Mouse (Mus musculus): Measurements from ENCODE around the gene Fam69a.
A peak's percentile ranks its signal among the peaks of the same experiment; 100 is the strongest.
"Not testable (repeated sequence)": the region's sequence is repeated elsewhere in the genome, so short reads cannot be mapped to it uniquely, and the experiment has no call there.

Fam69a gene

DNA sequence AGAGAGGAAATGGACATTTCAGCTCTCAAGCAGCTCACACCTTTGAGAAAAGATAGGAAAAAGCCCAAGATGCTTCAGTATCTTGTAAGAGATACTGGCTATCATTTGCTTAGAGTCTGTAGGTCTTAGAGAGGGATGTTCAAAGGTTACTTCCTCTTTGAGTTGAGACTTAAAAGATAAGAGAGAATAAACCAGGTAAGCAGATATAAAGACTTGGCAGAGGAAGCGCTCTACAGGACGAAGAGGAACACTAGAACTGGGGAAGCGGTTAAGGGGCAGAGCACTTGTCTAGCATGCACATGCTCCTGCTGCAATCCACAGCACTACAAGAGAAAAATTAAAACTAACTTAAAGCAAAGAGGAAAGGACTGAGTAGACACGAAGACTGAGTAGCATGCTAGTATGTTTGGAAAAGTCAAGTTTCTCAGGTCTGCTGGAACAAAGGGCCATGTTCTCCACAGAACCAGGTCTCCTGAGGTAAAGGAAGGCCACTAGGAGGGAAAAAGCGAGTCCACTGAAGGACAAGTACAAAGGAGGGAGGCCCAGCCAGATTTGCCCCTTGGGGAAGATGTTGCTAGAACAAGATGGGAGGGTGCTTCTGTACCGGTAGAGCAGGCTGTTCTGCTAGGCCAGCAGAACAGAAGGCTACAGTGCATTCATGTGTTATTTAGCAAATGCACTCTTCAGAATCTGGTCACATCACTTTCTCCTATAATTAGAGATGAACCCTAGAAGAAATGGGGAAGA, 8.4 kb downstream of the Fam69a start:
- DNase-seq: no peak

DNA sequence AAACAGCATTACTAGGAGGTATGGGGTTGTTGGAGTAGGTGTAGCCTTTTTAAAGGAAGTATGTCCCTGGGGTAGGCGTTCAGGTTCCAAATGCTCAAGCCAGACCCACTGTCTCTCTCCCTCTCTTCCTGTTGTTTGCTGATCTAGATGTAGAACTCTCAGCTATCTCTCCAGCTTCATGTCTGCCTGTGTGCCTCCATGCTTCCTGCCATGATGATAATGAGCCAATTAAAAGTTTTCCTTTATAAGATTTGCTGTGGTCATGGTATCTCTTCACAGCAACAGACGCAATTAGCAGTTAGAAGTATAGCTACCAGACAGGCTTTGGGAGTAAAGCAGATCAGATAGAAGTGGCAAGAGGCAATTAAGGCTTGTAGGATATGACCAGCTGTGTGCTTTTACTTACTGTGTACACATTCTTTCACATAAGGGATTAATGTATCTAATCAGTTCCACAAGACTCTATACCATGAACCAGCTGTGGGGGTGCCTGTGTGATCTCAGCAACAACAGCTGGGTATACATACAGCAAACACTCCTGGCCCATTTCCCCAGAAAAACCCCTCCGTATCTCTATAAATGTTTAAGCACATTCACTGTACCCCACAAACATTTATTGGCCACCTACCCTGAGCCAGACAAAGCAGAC, 9.1 kb downstream of the Fam69a start:
- DNase-seq: no peak

DNA sequence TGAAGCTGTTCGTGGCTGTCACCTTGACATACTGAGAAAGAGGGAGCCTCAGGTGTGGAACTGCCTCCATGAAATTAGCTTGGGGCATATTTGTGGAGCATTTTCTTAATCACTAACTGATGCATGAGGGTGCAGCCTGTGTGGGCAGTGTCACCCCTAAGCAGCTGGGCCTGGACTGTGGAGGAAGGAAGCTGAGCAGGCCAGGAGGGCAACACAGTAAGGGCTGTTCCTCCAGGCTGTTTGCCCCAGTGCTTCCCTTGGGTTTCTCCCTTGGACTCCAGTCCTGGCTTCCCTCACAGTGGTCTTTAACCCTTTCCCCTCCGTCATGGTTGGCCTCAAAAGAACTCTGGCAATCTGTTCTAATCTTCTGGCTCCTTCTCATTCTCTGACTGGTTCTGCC, 13.6 kb downstream of the Fam69a start:
- no peak for DNase-seq

DNA sequence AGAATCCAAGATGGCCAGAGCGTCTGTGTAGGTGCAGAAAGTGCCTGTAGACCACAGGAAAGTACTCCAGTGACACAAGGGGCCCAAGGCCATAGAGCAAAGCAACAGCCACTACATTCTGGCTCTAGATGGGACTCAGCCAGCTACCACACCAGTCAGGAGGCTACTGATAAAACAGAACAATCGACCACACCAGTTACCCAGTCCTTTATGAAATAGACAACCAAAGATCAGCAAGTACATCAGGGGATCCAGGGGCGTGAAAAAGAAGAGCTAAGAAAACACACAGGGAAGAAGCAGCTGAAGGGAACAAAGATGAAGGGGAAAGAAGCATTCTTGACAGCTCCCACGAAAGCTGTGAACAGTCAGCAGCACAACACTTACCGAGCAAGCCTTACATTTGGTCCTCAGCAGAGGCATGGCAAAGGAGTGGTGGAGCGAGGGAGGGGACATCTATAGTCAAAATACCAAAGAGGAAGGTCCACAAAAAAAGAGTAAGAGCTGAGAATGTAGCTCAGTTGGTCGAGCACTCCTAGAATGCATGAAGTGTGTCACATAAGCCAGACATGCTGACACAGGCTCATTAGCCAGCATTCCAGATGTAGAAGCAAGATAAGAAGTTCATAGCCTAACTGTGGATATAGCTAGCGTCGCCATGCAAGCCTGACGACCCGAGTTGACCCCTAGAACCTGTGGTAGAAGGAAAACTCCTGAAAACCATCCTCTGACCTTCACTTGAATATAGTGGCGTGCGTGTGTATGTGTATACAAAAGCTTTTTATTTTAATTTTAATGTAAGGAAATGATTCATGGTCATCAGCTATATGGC, 14.2 kb downstream of the Fam69a start:
- DNase-seq: no peak

DNA sequence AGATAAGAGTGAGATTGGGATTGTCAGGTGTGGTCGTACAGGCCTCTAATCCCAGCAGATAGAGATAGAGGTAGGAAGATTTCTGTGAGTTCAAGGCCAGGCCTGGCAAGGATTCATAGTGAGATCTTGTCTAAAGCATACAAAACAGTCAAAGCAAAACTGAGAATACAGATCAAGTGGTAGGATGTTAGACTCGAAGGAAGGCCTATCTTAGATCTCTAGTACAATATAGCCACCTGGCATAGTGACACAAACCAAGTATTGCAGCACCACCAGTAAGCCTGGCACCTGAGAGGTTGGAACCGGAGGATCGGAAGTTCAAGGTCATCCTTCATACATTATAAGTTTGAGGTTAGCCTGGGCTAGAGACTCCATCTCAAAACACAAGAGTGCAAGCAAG, 15.8 kb downstream of the Fam69a start:
- DNase-seq: no peak

DNA sequence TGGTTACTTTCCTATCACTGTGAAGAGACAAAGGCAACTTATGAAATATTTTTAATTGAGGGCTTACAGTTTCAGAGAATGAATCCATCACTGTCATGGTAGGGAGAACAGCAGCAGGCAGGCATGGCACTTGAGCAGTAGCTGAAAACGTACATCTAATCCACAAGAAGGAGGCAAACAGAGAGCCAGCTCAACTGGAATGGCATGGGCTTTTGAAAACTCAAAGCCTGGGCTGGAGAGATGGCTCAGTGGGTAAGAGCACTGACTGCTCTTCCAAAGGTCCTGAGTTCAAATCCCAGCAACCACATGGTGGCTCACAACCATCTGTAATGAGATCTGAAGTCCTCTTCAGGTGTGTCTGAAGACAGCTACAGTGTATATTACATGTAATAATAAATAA, 17.1 kb downstream of the Fam69a start:
- not testable (repeated sequence) for DNase-seq

DNA sequence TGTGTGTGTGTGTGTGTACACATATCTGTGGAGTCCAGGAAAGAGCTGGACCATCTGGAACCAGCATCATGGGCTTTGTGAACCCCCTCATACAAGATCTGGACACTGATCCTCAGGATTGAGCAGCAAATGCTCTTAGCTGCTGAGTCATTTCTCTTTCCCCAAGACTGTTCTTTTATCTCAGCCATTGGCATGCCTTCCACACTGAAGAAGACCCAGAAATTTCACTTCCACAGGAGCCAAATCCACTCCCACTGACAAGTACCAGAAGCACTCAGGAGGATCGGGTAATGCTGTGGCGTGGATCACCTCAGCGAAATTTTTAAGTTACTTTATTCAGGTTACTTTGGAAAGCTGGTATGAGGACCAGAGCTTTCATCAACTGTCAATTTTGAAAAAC, 18.8 kb downstream of the Fam69a start:
- DNase-seq: no peak

DNA sequence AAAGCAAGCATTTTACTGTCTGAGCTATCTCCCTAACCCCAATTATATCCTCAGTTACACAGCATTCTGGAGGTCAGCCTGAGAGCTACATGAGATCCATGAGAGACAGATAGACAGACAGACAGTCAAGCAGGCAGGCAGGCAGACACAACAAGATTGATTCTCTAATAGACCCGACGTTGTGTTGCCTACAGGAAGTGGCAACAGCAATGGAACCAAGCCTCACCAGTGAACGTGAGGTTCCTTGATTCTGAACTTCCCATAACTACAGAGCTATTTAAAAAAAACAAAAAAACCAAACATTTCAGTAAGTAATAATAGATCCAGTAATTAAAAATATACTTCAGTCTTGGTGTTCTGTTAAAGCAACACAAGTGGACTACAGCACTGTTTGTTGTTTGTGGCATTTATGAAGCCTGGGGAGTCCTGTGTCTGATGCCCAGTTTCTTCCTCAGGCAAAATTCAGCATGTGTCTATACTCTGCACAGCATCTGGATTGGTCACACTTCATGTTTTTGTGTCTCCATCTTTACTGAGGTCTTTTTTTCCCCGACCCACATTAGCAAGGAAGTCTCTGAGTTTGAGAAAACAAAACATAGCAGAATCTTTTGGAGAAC, 19.9 kb downstream of the Fam69a start:
- no peak for DNase-seq

DNA sequence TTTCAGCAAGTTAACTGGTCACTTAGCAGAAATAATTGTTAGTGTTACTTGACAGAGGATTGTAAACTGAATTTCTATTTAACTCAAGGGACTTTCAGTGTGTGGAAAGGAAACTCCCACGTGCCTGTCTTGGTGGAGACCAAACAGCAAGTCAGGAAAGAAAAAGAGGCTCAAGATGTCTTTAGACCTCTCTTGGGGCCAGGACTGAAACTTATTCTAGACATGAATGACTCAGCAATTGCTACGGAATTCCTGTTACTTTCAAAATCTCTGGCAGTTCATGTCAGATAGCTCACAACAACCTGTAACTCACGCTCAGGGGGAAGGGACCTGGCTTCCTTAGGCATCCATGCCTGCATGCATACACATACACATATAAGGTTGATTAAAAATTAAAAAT, 20.7 kb downstream of the Fam69a start:
- DNase-seq: no peak

DNA sequence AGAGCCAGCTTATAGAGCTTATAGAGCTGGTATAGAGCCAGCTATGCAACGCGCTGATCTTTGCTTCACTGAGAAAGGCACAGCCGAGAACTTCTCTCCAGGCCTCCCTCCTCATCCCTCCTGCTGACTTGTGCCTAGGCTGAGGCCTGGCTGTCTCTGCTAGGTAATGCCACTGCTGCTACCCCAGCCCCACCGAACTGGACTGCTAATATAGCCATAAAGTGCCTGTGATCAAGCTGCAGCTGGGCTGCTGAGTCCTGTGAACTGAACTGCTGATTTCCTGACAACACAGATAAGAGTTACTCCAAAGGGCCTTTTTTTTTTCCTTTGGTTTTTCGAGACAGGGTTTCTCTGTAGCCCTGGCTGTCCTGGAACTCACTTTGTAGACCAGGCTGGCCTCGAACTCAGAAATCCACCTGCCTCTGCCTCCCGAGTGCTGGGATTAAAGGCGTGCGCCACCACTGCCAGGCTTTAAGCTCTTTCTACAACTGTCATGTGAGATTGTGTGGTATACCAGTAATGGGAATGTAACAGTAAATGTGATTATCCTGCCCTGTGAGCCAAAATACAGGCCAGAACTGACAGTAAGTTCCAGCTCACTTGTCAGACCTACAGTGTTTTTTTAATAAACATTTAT, 21.4 kb downstream of the Fam69a start:
- no peak for DNase-seq

DNA sequence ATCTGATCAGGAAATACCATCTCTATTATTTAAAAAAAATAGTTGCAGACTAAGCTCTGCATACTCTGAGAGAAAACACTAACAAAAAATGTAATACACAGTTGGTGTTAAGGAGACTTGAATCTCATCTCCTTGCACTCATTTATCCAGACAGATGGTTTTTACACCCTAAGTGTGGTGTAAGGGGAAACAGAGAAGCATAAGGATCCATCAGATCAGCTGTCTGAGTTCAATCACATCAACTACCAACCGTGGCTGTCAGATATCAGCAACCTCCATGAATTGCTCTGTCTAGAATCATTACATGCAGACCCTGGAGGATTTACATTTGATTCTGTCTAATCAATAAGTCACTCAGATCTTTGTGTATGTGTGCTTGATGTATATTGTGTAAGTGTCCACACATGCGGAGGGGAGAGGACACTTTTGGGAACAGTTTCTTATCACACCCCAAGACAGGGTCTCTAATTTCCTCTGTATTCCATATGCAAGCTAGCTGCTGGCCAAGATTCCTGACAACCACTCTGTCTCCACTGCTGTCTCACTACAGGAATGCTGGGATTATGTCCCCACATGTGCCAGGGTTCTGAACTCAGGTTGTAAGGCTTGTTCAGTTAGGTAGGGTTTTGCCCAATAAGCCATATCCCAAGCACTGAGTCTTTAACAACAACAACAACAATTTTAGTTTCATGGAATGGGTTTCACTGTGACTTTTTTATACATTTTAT, 22.7 kb downstream of the Fam69a start:
- no peak for DNase-seq

DNA sequence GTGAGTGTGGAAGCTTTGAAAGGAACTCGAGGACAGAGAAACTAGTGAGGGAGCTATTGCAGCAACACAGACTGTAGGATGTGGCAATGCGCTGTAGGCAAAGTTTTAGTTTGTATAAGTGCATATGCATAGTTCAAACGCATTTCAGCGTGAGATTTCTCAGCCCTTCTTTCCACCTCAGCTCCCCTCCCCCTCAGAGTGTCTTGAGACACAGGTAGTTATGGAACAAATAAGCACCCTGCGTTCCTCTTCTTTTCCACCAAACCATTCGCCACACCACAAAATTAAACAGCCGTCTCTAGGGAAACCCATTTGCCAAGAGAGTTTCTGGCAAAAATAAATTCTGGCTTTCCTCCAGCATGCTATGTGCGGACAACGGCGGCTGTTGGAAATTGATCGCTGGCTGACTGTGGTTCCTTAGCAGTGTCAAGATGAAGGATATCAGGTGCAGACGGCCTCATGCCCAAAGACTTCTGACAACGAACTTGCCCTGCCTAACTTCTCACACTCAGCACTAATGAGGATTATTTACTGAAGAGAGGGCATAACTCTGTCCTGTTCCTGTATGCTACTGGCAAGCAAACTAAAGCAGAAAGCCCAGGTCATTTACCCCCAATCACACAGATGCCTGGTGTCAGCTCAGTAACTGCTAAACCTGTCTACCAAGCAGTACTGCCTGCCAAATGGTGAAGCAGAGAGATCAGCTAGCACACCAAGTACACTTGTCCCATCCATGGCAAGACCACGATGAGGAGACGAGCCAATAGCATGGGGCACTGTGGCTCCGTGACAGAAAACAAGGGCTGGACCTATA, 25.2 kb downstream of the Fam69a start:
- peak in 1 of 2 experiments; percentile 49 for DNase-seq

DNA sequence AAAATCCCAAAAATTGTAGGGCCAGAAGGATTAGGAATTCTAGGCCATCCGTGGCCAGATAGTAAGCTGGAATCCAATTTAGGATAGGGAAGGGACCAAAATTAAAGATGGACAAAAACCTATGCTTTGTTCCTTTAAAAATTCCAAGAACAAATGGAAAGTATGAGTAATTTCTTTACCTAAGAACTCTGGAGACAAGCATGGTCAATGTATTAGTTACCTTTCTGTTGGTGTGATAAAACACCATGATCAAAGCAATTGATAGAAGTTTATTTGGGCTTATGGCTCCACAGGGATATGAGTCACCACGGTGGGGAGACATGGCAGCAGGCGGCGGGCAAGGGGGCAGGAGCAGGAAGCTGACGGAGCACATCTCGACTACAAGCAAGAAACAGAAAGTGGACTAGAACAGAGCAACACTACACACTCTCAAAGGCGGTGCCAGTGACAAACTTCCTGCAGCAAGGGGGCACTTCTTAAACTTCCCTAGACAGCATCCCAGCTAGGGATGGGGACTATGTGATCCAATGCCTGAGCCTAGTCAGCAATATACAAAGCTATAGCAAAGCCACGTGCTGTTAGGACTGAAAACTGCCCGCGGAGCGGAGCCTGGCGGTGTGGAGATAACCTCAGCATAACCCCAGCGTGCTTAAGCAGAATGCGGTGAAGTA, 26.2 kb downstream of the Fam69a start:
- DNase-seq: peak; percentile 63 to 68

DNA sequence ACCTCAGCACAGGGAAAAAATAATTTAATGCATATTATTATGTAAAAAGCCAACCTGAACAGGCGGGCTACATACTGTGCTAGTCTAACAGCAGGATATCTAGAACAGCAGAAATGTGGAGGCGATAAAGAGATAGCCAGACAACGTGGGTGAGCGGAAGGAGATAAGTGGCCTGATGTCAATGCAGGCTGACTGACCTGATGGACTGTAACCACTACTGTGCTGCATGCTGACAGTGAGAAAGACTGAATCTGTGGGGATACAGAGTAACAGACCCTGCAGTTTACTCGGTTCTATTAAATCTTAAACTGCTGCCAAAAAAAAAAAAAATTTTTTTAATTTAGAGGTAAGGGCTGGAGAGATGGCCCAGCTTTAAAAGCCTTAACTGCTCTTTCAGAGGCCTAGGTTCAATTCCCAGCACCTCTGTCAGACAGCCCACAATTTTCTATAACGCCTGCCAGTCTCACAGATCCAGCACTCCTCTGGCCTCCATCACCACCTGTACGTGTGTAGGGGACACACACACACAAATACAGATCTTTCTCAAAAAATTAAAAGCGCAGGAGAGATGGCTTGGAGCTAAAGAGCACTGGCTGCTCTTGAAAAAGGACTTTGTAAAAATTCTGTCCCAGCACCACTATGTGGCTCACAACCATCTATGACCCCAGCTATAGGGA, 27.1 kb downstream of the Fam69a start:
- DNase-seq: no peak

DNA sequence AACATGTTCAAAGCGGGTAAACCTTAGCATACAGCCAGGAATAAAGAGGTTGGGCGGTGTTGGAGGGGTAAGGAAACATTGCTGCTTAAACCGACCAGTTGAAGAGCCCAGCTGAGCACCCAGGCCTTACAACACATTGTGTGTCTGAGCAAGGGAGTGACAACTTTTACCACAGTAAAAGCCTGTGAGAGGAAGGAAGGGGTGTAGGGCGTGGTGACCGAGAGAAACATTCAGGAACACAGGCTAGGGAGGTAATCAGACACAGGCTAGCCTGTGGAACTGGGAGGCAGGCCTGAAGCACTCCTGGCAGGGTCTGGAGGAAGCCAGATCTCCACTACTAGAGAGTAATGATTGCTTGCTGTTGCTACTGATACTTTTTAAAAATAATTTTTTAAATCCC, 36.2 kb downstream of the Fam69a start:
- DNase-seq: peak; percentile 61 to 62

DNA sequence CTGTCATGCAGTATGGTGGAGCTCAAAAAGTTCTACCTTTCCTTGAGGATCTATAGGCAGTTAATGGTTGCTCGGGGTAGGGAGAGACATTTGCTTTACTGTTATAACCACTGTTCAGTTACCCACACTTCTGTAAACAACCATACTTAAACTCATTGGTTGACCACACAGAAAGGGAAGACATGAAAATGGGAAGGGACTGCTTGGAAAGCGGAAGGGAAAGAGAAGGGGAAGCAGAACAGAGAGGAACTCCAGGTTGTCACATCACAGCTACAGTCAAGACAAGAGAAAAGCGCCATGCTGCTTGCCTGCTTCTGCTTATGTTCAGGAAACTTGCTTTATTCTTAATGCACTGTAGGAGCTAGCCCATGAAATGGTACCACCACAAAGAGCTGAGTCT, 37.3 kb downstream of the Fam69a start:
- no peak for DNase-seq

DNA sequence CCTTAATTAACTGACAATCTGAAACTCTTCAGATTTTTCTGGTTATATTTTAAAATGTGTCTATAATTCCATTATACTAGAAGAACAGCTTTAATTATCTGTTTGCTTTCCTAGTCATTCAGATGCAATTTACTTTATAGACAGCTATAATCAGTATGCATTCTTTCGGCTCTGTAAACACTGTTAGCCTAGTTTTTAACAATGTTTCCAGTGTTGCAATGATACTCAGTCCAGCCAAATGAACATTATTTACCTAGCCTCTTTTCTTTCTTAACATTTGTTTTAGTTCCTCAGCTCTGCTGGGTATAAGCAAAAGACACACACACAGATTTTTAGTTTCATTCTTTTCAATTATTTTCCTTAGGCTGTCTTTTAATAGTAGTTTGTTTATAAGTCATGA, 38.0 kb downstream of the Fam69a start:
- DNase-seq: no peak

DNA sequence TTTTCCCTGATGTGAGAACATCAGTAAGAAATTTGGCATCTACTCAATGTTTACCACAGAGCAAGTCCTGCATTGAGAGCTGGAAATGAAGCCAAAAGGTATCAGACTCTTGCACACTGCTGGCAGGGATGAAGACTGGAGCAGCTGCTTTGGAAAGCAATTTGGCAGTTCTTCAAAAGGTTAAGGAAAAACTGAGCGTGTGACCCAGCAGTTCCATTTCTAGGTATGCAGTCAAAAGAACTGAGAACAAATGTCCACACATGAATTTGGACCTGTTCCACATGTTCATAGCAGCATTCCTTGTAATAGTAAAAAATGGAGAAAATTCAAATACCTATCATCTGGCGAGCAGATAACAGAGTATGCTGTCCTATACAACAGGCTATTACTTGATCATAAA, 39.3 kb downstream of the Fam69a start:
- DNase-seq: peak; percentile 61 to 70

DNA sequence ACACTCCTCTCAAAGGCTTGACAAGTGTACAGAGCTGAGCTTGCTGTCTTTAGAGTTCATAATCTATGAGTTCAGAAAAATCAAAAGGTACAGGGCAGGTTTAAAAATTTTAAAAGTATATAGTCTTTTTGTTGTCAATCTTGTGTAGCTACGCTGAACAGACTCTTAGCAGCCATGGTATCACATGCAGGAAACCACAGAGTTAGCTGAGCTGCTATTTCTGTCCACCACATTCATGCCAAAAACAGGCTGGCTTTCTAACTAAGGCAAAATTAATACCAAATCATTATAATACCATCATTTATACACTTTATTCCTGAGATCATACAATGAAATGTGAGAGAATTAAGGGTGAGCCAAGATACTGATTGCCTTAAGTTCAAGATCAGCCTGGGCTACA, 40.4 kb downstream of the Fam69a start:
- DNase-seq: no peak

DNA sequence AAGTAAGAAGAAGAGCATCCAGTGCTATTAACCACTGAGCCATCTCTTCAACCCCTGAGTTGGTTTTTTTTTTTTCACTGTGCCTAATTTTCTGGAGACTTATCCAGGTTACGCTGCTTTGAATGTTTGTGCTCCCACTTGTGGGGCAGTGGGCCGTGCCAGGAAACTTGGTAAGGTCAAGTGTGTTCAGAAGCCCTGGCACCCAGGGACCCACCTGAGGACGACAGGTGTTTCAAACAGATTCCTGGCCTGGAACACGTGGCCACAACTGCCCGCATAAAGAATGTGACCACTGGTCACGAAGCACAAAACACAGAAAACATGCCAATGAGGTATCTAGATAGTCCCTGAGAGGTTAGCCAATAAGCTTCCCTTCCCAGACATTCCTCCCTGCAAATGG, 43.4 kb downstream of the Fam69a start:
- peak; percentile 85 for DNase-seq
